Mouse (Mus musculus) E14TG2a.4 (cell line): ENCODE data around the gene St6galnac4.

Experiments used
- H3K27me3 ChIP-seq: 2 replicates; pipeline ENCODE4 v1.6.1; 2014; ENCODE audit warnings: low read length, control low read depth; ENCODE audit not compliant: insufficient read depth
- H3K36me3 ChIP-seq: 2 replicates; pipeline ENCODE4 v1.6.1; 2014; ENCODE audit warnings: low read length, control low read depth; ENCODE audit not compliant: insufficient read depth
- H3K4me1 ChIP-seq: replicated peaks from 2 replicates; pipeline ENCODE4 v1.6.1; 2014; ENCODE audit warnings: low read depth, low read length, control low read depth
- H3K4me3 ChIP-seq: replicated peaks from 2 replicates; pipeline ENCODE4 v1.5.1; 2014; ENCODE audit warnings: mild to moderate bottlenecking, low read length
- H3K9me3 ChIP-seq: 2 replicates; pipeline ENCODE4 v1.6.1; 2014; ENCODE audit warnings: low read length, control low read depth
- CTCF ChIP-seq: conservative IDR thresholded peaks from 2 replicates; pipeline ENCODE4 v1.5.1; 2014; ENCODE audit warnings: low read length
- NANOG ChIP-seq: IDR thresholded peaks from 2 replicates; pipeline ENCODE4 v1.6.1; 2014; ENCODE audit warnings: borderline replicate concordance, low read length, mixed read lengths
- POU5F1 ChIP-seq: IDR thresholded peaks from 2 replicates; pipeline ENCODE4 v1.6.1; 2014; ENCODE audit warnings: low read length, borderline replicate concordance

Gene St6galnac4

GRCm38 (mm10) chr2:32559570-32559969 lies 27.3 kb upstream of the St6galnac4 start:
- H3K9me3 ChIP-seq = no peaks in the 10 kb centered on the region
- no peaks in the 10 kb centered on the region for H3K27me3 ChIP-seq
- TF ChIP-seq CTCF = no peak
- TF ChIP-seq POU5F1 = no peak
- TF ChIP-seq NANOG = no peak

GRCm38 (mm10) chr2:32566536-32567063 lies 20.3 kb upstream of the St6galnac4 start:
- Histone ChIP-seq H3K36me3 (peaks cover 74% of the 10 kb centered on the region), H3K27me3 (no peaks in the 10 kb centered on the region), H3K4me3 (no peak overlapping the region), H3K4me1 (peaks cover 16% of the 10 kb centered on the region), H3K9me3 (no peaks in the 10 kb centered on the region)
- TF ChIP-seq NANOG (no peak), CTCF (peak; percentile 97)

More at GRCm38 (mm10) chr2:32559570-32559969, 27.3 kb upstream of the St6galnac4 start:
- peaks cover 57% of the 10 kb centered on the region for H3K4me1 ChIP-seq
- H3K4me3 ChIP-seq = no peak overlapping the region
- peaks cover 57% of the 10 kb centered on the region for H3K36me3 ChIP-seq

- H3K4me3 ChIP-seq = no peak overlapping the region
- peaks cover 32% of the 10 kb centered on the region for H3K4me1 ChIP-seq
- H3K27me3 ChIP-seq = no peaks in the 10 kb centered on the region
- TF ChIP-seq POU5F1 (no peak), CTCF (no peak), NANOG (no peak)
- no peaks in the 10 kb centered on the region for H3K9me3 ChIP-seq
- peaks cover 73% of the 10 kb centered on the region for H3K36me3 ChIP-seq
Measured at GRCm38 (mm10) chr2:32568149-32568548, 18.7 kb upstream of the St6galnac4 start.

- TF ChIP-seq CTCF = no peak
- peaks cover 33% of the 10 kb centered on the region for H3K4me1 ChIP-seq
- H3K9me3 ChIP-seq = no peaks in the 10 kb centered on the region
Measured at GRCm38 (mm10) chr2:32568941-32569340, 18.0 kb upstream of the St6galnac4 start.

GRCm38 (mm10) chr2:32570698-32571494 lies 16.0 kb upstream of the St6galnac4 start, which contains the start of gene Dpm2:
TSS of gene Dpm2 (plus strand) at chr2:32570858.
- Histone ChIP-seq H3K4me3 (peak within 1 kb of the TSS; percentile 94), H3K36me3 (peaks cover 56% of the 10 kb centered on the region), H3K9me3 (no peaks in the 10 kb centered on the region), H3K27me3 (no peaks in the 10 kb centered on the region), H3K4me1 (peaks cover 45% of the 10 kb centered on the region)
- TF ChIP-seq CTCF = no peak
- TF ChIP-seq POU5F1 = no peak
- no peak for TF ChIP-seq NANOG

More at GRCm38 (mm10) chr2:32568941-32569340, 18.0 kb upstream of the St6galnac4 start:
- no peaks in the 10 kb centered on the region for H3K27me3 ChIP-seq
- peaks cover 73% of the 10 kb centered on the region for H3K36me3 ChIP-seq
- no peak overlapping the region for H3K4me3 ChIP-seq

- Histone ChIP-seq H3K27me3 (peaks cover 8% of the 10 kb centered on the region; the same call in 1 of the 2 replicates), H3K9me3 (no peaks in the 10 kb centered on the region), H3K4me1 (peaks cover 46% of the 10 kb centered on the region), H3K4me3 (peak overlapping the region; percentile 94), H3K36me3 (peaks cover 43% of the 10 kb centered on the region)
- TF ChIP-seq POU5F1 (no peak), NANOG (no peak), CTCF (no peak)
Measured at GRCm38 (mm10) chr2:32572196-32572595, 14.7 kb upstream of the St6galnac4 start.

GRCm38 (mm10) chr2:32574497-32574896 lies 12.4 kb upstream of the St6galnac4 start, which contains the start of gene Pip5kl1:
TSS of gene Pip5kl1 (plus strand) at chr2:32574797.
- H3K36me3 ChIP-seq = peaks cover 23% of the 10 kb centered on the region
- TF ChIP-seq POU5F1 = no peak
- no peak for TF ChIP-seq NANOG
- TF ChIP-seq CTCF = no peak
- no peaks in the 10 kb centered on the region for H3K9me3 ChIP-seq
- peak within 1 kb of the TSS; percentile 84 for H3K4me3 ChIP-seq
- peaks cover 53% of the 10 kb centered on the region for H3K4me1 ChIP-seq
- H3K27me3 ChIP-seq = peaks cover 28% of the 10 kb centered on the region

GRCm38 (mm10) chr2:32574901-32575585 lies 11.9 kb upstream of the St6galnac4 start:
- Histone ChIP-seq H3K4me1 (peaks cover 56% of the 10 kb centered on the region), H3K9me3 (no peaks in the 10 kb centered on the region), H3K4me3 (peak overlapping the region; percentile 84), H3K27me3 (peaks cover 33% of the 10 kb centered on the region), H3K36me3 (peaks cover 23% of the 10 kb centered on the region)
- TF ChIP-seq CTCF (peak; percentile 99), POU5F1 (no peak), NANOG (no peak)
